Mouse (Mus musculus): ENCODE measurements around the gene Pcgf5.

- TF ChIP-seq POLR2A (IDR thresholded peaks at IDR 0.05; ENCODE audit: borderline replicate concordance, extremely low read depth, insufficient read depth, insufficient read length, poor library complexity, severe bottlenecking) (no peak), CTCF (IDR thresholded peaks at IDR 0.05; ENCODE audit: borderline replicate concordance, extremely low read depth, insufficient read depth, insufficient read length) (no peak)
Observed at GRCm38 (mm10) chr19:36428116-36428515, 80.0 kb downstream of the Pcgf5 start.

Data from brain, embryonic 14.5 days (tissue).